Mouse (Mus musculus) ES-E14 (cell line): ENCODE results near the gene Hsd17b13. TPM values are rescaled to one million over a fixed set of nuclear protein-coding genes. Genes with fewer than 3 reads are reported as not detected.
A peak's percentile ranks its signal among the peaks of the same experiment; 100 is the strongest.

Source experiments
- DNase-seq: peaks from one replicate; pipeline ENCODE4 v3.0.0-alpha.2; 2013; ENCODE audit warnings: low read depth, low spot score
- H3K27ac ChIP-seq: 2 replicates; pipeline ENCODE4 v1.5.1; 2012; ENCODE audit warnings: low read depth, mild to moderate bottlenecking, low read length, moderate library complexity, mixed read lengths; ENCODE audit not compliant: poor library complexity, insufficient read depth, severe bottlenecking
- H3K36me3 ChIP-seq: 2 replicates; pipeline ENCODE4 v1.6.1; 2012; ENCODE audit warnings: mild to moderate bottlenecking, low read length, moderate library complexity, mixed read lengths; ENCODE audit not compliant: control insufficient read depth, poor library complexity, insufficient read depth, severe bottlenecking
- H3K4me1 ChIP-seq, 2 experiments: fragments of 150-350 bp in 1 of 2; sonication (generic) in 1 of 2; 2 replicates each; pipeline ENCODE4 v1.6.1; 2012; ENCODE audit warnings: low read length in 2 of 2, mild to moderate bottlenecking in 1 of 2, mixed read lengths in 1 of 2; ENCODE audit not compliant: control insufficient read depth in 2 of 2, insufficient read depth in 2 of 2, poor library complexity in 1 of 2
- H3K4me3 ChIP-seq, 2 experiments: fragments of 150-350 bp in 1 of 2; sonication (generic) in 1 of 2; 2 replicates each; pipeline ENCODE4 v1.5.1; 2012; ENCODE audit warnings: low read length in 2 of 2, low read depth in 1 of 2, mild to moderate bottlenecking in 1 of 2, mixed read lengths in 1 of 2; ENCODE audit not compliant: insufficient read depth in 1 of 2, poor library complexity in 1 of 2, severe bottlenecking in 1 of 2
- H3K9ac ChIP-seq: 2 replicates; pipeline ENCODE4 v1.6.1; 2012; ENCODE audit warnings: low read depth, mild to moderate bottlenecking, low read length, mixed read lengths; ENCODE audit not compliant: poor library complexity, insufficient read depth, severe bottlenecking
- H3K9me3 ChIP-seq: fragments of 150-350 bp; sonication (generic); 2 replicates; pipeline ENCODE4 v1.6.1; 2012; ENCODE audit warnings: low read depth, mild to moderate bottlenecking, low read length; ENCODE audit not compliant: control insufficient read depth, insufficient read depth
- CHD2 ChIP-seq: IDR thresholded peaks from 2 replicates; pipeline ENCODE4 v1.6.1; 2014; ENCODE audit warnings: mild to moderate bottlenecking, low read depth, low read length, inconsistent platforms
- HCFC1 ChIP-seq: IDR thresholded peaks from 2 replicates; pipeline ENCODE4 v1.6.1; 2012; ENCODE audit warnings: low read length, inconsistent platforms, borderline replicate concordance; ENCODE audit not compliant: insufficient read depth
- MAFK ChIP-seq: IDR thresholded peaks from 2 replicates; pipeline ENCODE4 v1.6.1; 2014; ENCODE audit warnings: mild to moderate bottlenecking, low read depth, low read length, inconsistent platforms; ENCODE audit not compliant: insufficient read depth
- ZC3H11A ChIP-seq: IDR thresholded peaks from 2 replicates; pipeline ENCODE4 v1.6.1; 2012; ENCODE audit warnings: low read depth, mild to moderate bottlenecking, inconsistent platforms, low read length, borderline replicate concordance
- ZNF384 ChIP-seq: IDR thresholded peaks from 2 replicates; pipeline ENCODE4 v1.6.1; 2012; ENCODE audit warnings: low read depth, low read length, inconsistent platforms
- in situ Hi-C, 2 experiments: fragments of 600-800 bp; cut with MboI; formaldehyde crosslinking; loops; one replicate each; pipeline ENCODE4 v1.15.1; 2025; ENCODE audit warnings: low sequenced_read_pairs in 2 of 2, inconsistent platforms in 1 of 2; ENCODE audit not compliant: unreplicated experiment in 2 of 2
- total RNA-seq: library from RNA; depleted of rRNA; stranded (reverse); fragments of 300-350 nt; gene quantifications from 2 replicates; pipeline ENCODE4 v1.2.3, GENCODE M21; 2012

Hsd17b13 gene
- total RNA-seq, 1 experiment: not detected

DNA sequence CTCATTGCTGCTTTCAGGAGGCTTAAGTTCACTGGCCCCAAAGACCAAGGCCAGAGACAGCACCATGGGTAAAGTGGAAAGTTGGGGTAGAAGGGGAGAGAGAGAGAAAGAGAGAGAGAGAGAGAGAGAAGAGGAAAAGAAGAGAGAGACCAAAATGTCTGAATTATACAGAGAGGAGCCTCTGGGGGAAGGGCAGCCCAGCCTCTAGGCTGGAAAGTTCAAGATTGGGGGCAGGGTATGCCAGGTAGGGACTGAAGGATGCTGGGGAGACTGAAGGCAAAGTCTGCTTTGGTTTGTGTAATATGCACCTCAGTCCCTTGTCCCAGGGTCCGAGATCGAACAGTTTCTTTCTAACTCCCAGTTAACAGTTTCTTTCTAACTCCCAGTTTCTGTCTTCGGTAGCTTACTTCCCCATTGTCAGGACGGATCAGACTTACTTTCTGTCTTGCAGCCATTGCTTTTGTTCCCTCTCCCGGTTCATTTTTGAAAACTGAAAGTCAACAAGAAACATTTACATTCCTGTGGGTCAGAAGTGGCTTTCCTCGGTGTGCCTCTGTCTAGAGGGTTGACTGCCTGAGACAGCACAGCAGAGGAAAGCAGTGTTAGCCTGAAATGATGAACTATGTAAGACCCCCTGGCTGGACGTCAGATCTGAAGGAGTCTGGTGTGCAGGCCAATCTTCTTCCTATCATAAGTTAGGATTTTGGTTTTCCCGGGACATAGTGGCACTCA lies 46.2 kb upstream of the Hsd17b13 start:
- no peaks in the 10 kb centered on the region for H3K36me3 ChIP-seq
- H3K27ac ChIP-seq: peak overlapping the region; percentile 2; the same call in 1 of the 2 replicates
- no peak overlapping the region; the same call in 1 of the 2 replicates for H3K9ac ChIP-seq
- in situ Hi-C loops: no loop called here
- no peak for DNase-seq
- H3K4me1 ChIP-seq: peaks cover 19 to 21% of the 10 kb centered on the region in 2 experiments
- no peak overlapping the region; a peak in 1 of 4 replicates for H3K4me3 ChIP-seq
- no peaks in the 10 kb centered on the region for H3K9me3 ChIP-seq
- TF ChIP-seq MAFK (no peak), ZC3H11A (no peak), HCFC1 (no peak), ZNF384 (no peak), CHD2 (no peak)

DNA sequence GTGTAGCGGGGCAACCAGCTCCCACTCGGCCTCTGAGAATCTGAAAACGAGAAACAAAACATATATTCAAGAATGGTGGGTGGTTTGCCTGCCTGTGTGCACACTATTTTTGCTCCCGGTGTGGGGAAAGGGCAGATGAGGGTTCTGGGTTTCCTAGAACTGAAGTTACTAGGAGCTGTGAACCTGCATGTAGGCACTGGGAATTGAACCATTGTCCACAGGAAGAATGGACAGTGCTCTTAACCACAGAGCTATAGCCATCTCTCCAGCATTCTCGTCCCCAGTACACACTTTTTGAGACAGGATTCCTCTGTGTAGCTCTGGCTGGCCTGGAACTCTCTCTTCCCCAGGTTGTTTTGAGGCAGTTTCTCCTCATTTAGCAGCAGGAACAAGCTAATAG lies 45.3 kb upstream of the Hsd17b13 start:
- in situ Hi-C loops: no loop called here
- Histone ChIP-seq H3K36me3 (peaks cover 7% of the 10 kb centered on the region; the same call in 1 of the 2 replicates), H3K9me3 (no peaks in the 10 kb centered on the region), H3K4me3 (peak overlapping the region in 1 of 2 experiments; percentile 81; a peak in 2 of 4 replicates), H3K4me1 (peaks cover 19 to 21% of the 10 kb centered on the region in 2 experiments), H3K9ac (peak overlapping the region; percentile 46; the same call in 1 of the 2 replicates), H3K27ac (peak overlapping the region; percentile 95)
- TF ChIP-seq CHD2: no peak
- no peak for DNase-seq

DNA sequence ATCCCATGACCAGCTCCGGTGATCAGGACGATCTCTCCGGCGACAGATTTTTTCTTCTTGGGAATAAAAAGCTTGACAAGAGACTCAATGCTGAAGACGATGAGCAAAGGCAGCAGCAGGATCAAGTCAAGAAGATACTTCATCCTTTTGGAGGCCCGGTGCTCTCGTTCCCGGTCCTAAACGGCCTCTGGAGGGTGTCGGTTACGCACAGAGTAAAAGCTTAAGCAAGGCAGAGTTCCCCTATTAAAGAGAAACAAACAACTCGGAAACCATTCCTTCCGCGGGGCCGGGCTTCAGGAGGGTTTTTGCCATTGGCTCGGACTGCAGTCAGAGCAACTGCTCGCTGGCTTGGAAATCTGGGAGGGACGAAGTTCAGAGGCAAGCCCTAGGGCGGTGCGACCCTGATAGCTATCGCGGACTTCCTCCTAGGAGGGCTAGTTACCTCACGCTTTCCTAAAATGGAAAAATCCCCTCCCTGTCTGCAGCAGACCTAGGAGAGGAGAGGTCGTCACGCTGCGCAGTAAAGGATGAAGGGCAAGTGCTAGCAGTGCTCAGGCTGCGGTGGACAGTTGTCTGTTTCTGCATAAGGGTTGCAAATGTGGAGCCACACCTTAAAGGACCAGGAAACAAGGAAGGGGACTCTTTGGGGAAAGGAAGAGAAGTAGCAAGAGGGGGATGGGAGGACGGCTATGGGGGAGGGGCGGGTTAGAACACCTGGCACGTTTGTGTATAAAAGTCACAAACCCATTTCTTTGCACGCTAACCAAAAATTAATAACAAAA lies 44.6 kb upstream of the Hsd17b13 start, which contains the start of gene Hsd17b11:
Gene Hsd17b11, minus strand, starts transcription at position 323 of the 782 bp plus-strand sequence.
- peak within 1 kb of the TSS; percentile 95 for H3K27ac ChIP-seq
- no peaks in the 10 kb centered on the region for H3K9me3 ChIP-seq
- H3K9ac ChIP-seq: peak within 1 kb of the TSS; percentile 83
- TF ChIP-seq MAFK (no peak), HCFC1 (no peak), ZNF384 (no peak), CHD2 (peak; percentile 44; the same call in 1 of the 2 replicates), ZC3H11A (no peak)
- H3K4me1 ChIP-seq: peaks cover 19% of the 10 kb centered on the region in 2 experiments
- peak within 1 kb of the TSS; percentile 81 for H3K4me3 ChIP-seq
- DNase-seq: peak; percentile 86
- in situ Hi-C loops: no loop called here
- peaks cover 11% of the 10 kb centered on the region for H3K36me3 ChIP-seq

DNA sequence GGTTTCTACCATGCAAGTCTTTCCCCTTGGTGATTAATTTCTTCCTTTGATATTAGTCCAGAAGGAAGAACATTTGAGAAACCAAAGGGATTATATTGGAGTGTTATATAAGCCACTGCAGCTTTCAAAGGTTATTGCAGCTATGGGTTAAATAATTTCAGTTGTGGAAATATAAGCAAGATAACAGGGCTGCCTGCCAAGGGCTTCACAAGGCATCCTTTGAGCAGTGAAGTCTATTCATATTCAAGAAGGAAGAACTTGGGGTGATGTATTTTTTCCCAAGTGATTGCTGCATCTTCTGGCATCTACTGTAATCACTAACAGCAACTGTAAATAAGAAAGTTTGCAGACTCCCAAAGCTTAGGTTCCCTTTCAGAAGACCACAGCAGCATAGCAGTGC lies 34.2 kb upstream of the Hsd17b13 start:
- in situ Hi-C loops: no loop called here
- Histone ChIP-seq H3K4me3 (no peak overlapping the region), H3K27ac (no peak overlapping the region), H3K9ac (no peak overlapping the region), H3K4me1 (peaks cover 0 to 2% of the 10 kb centered on the region in 2 experiments; a peak in 1 of 4 replicates), H3K36me3 (peaks cover 2% of the 10 kb centered on the region), H3K9me3 (no peaks in the 10 kb centered on the region)
- no peak for TF ChIP-seq ZNF384
- TF ChIP-seq HCFC1: no peak
- no peak for TF ChIP-seq CHD2
- TF ChIP-seq ZC3H11A: no peak
- no peak for TF ChIP-seq MAFK
- DNase-seq: no peak
